Mouse (Mus musculus) forebrain, embryonic 13.5 days (tissue): ENCODE measurements at regions not wholly inside any gene's neighbourhood (a gene's known extent, or its start where the extent isn't known, plus 50 kb on each side); places are given as distances from the start of the nearest gene placed in this dataset.
"Not testable (repeated sequence)": the region's sequence is repeated elsewhere in the genome, so short reads cannot be mapped to it uniquely, and the experiment has no call there.

ENCODE experiments used
- ATAC-seq: fragments of 200-750 bp; cut with Nextera tagmentation; 2 replicates; pipeline ENCODE4 v1.8.0; 2017
- H3K27ac ChIP-seq: fragments of 300-500 bp; sonication (generic); 2 replicates; pipeline ENCODE4 v1.5.1; 2015; ENCODE audit warnings: inconsistent platforms, mild to moderate bottlenecking, moderate library complexity
- H3K27me3 ChIP-seq: fragments of 300-500 bp; sonication (generic); 2 replicates; pipeline ENCODE4 v1.6.1; 2015; ENCODE audit warnings: mild to moderate bottlenecking, inconsistent platforms
- H3K36me3 ChIP-seq: fragments of 300-500 bp; sonication (generic); 2 replicates; pipeline ENCODE4 v1.6.1; 2015; ENCODE audit warnings: mild to moderate bottlenecking, inconsistent platforms; ENCODE audit not compliant: poor library complexity, severe bottlenecking
- H3K4me1 ChIP-seq: fragments of 300-500 bp; sonication (generic); 2 replicates; pipeline ENCODE4 v1.6.1; 2015; ENCODE audit warnings: inconsistent platforms
- H3K4me2 ChIP-seq: fragments of 300-500 bp; sonication (generic); 2 replicates; pipeline ENCODE4 v1.6.1; 2015; ENCODE audit warnings: inconsistent platforms, mild to moderate bottlenecking, moderate library complexity
- H3K4me3 ChIP-seq: fragments of 300-500 bp; sonication (generic); 2 replicates; pipeline ENCODE4 v1.5.1; 2015; ENCODE audit warnings: mild to moderate bottlenecking, inconsistent platforms
- H3K9ac ChIP-seq: fragments of 300-500 bp; sonication (generic); 2 replicates; pipeline ENCODE4 v1.6.1; 2015; ENCODE audit warnings: mild to moderate bottlenecking, inconsistent platforms
- H3K9me3 ChIP-seq: fragments of 300-500 bp; sonication (generic); replicated peaks from 2 replicates; pipeline ENCODE4 v1.6.1; 2016; ENCODE audit warnings: inconsistent platforms
- WGBS: fragments of 180-500 bp; shearing (Covaris S2); methylation state at CpG from one replicate; pipeline ENCODE4 v1.1.7; 2015; 5-methylcytosine and 5-hydroxymethylcytosine counted together

DNA sequence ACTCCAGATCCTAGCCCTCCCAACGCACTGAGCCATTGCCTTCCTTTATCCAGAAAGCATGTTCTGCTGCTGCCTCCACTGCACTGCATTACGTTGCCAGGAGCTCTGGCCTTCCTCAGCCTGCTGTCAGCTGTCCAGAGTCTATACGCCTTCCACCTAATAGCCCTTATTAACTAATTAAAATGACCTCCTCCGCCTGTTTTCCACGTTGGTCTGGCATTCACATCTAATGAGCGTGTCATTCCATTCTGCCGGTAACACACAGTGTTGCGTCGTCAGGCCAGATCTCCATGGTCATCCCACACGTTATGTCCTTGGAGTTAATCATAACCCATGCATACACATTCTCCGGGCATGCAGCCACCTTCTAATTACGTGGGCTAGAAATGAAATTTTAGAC is 56.7 kb upstream of the Med4 start:
- Histone ChIP-seq H3K27me3 (no peaks in the 10 kb centered on the region), H3K4me2 (no peak overlapping the region), H3K27ac (no peak overlapping the region), H3K4me1 (peaks cover 7% of the 10 kb centered on the region), H3K9ac (no peak overlapping the region), H3K4me3 (no peak overlapping the region), H3K36me3 (no peaks in the 10 kb centered on the region), H3K9me3 (no peaks in the 10 kb centered on the region)
- peak; percentile 51; the same call in 1 of the 2 replicates for ATAC-seq
- 38% methylated on average over 12 of the region's 12 CpGs for WGBS

DNA sequence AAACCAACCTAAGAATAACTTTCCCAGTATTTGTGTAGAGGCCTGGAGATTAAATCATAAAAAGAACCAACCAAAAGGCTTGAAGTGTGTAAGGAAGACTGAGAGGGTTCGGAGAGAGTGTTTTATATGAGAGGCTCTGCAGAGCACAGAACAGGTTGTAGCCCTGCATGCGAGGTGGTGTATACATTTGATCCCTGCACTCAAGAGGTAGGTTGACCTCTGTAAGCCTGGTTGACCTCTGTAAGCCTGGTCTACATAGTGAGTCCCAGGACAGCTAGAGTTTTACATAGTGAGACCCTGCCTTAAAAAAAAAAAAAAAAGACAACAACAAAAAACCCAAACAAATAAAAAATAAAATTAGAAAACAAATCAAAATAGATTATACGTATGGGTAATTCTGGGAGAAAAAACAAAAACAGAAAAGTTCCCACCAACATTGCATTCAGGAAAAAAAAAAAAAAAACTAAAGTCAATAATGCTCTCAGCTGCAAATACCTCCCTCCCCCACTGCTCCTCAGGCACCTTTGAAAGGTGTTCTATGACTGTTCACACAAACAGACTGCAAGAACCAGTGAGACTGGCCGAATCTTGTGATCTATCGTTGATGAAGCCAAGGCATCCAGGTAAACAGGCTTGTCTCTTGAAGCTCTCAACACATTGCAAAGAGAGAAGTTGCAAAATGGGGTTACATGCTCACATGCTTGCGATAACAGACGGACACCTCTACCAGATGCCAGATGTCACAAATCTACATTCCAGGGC is 57.3 kb upstream of the Med4 start:
- H3K36me3 ChIP-seq: no peaks in the 10 kb centered on the region
- no peak overlapping the region for H3K4me3 ChIP-seq
- no peak for ATAC-seq
- H3K27ac ChIP-seq: no peak overlapping the region
- H3K27me3 ChIP-seq: no peaks in the 10 kb centered on the region
- peaks cover 7% of the 10 kb centered on the region for H3K4me1 ChIP-seq
- no peak overlapping the region for H3K9ac ChIP-seq
- H3K4me2 ChIP-seq: no peak overlapping the region
- 89% methylated on average over 7 of the region's 7 CpGs for WGBS
- H3K9me3 ChIP-seq: no peaks in the 10 kb centered on the region

DNA sequence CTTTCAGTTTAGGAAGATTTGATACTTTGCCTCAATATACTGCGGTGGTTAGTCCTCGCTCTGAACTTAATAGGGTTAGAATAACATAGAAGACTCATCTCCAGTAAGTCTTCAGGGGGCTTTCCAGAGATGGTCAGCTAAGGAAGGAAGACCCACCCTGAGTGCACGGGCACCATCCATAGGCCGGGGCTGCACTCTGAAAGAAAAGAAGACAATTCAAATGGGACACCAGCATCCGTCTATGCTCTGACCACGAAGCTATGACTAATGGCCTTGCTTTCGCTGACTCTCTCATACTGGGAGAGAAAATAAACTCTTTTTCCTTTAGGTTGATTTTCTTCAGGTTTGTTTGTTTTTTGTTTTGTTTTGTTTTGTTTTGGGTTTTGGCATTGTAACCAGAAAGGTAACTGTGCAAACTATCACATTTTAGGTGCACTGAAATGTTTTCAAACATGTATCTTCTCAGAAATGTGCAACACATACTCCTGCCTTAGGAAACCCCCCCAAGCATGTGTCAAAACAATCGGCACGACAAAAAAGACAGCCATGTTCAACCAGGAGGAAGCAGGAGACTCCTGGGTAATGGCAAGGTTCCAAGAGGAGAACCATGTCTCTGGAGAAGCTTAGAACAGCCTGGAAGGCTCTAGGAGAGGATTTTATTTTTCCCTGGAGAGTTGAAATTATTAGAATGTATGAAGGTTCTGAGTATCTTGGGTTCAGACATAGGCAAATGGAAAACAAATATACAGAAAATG is 58.4 kb upstream of the Med4 start:
- WGBS: 85% methylated on average over 9 of the region's 9 CpGs
- H3K4me2 ChIP-seq: no peak overlapping the region
- no peak overlapping the region for H3K9ac ChIP-seq
- H3K4me3 ChIP-seq: no peak overlapping the region
- H3K4me1 ChIP-seq: peaks cover 7% of the 10 kb centered on the region
- H3K27ac ChIP-seq: no peak overlapping the region
- H3K36me3 ChIP-seq: no peaks in the 10 kb centered on the region
- H3K9me3 ChIP-seq: no peaks in the 10 kb centered on the region
- H3K27me3 ChIP-seq: no peaks in the 10 kb centered on the region
- no peak for ATAC-seq

DNA sequence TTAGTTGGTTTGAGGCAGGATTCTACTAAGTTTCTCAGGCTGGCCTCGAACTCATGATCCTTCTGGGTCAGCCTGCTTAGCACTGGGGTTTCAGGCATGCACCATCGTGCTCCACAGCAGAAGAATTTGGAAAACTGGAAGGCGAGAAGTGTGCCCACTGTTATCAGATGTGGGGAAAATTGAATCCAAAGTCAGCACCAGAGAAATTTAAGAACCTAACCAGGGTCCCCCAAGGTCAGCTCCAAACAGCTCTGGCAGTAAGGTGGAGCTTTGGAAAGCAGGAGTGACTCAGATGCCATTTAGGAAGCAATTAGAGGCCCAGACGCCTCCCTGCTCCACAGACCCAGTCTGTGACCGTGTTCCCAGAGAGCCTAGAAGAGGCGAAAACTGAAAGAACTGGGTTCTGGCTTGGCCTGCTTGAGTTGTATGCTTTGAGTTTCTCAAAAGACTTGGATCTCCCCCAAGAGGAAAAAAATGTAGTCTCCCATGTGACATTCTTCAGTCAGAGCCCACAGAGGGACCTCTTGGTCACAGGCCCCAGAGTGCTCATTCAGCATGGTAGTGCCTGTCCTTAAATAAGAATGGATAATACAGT is 59.8 kb upstream of the Med4 start:
- Histone ChIP-seq H3K9me3 (no peaks in the 10 kb centered on the region), H3K27ac (no peak overlapping the region), H3K4me2 (no peak overlapping the region), H3K27me3 (no peaks in the 10 kb centered on the region), H3K4me1 (peaks cover 7% of the 10 kb centered on the region), H3K4me3 (no peak overlapping the region), H3K36me3 (no peaks in the 10 kb centered on the region), H3K9ac (no peak overlapping the region)
- no peak for ATAC-seq
- WGBS: 88% methylated on average over 6 of the region's 6 CpGs

DNA sequence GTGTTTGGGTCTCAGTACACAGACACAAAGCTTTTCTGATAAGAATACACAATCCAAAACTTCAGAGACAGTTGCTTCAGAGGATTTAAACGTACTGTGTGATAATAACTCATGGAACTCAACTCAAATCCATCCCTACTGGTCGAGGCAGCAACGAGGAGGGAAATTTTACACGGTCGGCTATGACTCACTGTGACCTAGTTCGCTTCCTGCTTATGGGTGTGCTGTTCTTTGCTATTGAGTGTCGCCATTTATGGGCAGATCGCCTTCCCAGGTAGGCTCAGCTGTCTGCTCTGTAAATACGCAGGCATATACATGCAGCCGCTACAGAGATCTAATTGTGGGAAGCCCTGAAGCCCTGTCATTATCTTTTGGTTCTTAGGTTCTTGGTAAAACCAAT is 60.7 kb upstream of the Med4 start:
- 89% methylated on average over 10 of the region's 10 CpGs for WGBS
- ATAC-seq: no peak
- no peak overlapping the region for H3K27ac ChIP-seq

DNA sequence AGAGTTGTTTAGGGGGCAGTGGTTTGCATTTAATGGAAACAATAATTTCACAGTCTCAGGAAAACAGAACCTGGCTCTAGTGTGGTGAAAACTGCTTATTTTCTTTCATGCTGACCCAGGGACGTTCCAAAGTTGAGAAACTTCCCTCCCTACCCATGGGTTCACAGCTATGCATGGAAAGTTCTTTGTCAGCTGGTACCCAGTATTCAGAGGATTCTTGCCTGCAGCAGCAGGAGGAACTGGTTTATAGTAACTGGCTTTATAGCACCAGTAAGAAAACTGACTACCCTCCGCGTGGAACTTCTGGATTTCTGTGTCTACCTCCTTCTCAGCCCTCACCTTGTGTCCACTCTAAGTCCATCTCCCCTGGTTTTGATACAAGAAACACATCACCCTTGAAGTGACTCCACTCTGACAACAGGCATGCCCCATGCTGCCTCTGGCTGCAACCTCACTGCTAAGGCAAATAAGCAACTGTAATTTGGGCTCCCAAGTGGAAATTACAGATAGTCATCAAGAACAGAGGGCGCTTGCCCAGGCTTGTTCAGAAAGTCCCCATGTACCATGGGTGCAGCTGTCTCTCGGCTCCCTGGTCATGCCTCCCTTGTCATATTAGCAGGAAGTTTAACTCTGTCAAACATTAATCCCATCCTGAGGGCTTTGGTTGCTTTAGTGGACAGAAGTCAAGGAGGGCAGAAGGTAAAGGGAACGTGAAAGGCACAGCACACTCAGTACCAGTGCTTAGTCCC is 60.6 kb upstream of the Itm2b start:
- Histone ChIP-seq H3K4me1 (no peaks in the 10 kb centered on the region), H3K36me3 (no peaks in the 10 kb centered on the region), H3K27me3 (no peaks in the 10 kb centered on the region), H3K9ac (no peak overlapping the region), H3K27ac (no peak overlapping the region), H3K9me3 (no peaks in the 10 kb centered on the region), H3K4me2 (no peak overlapping the region), H3K4me3 (no peak overlapping the region)
- WGBS: 80% methylated on average over 6 of the region's 6 CpGs
- no peak for ATAC-seq

More for the DNA sequence above, 60.7 kb upstream of the Med4 start:
- Histone ChIP-seq H3K4me1 (peaks cover 7% of the 10 kb centered on the region), H3K9ac (no peak overlapping the region), H3K4me3 (no peak overlapping the region), H3K9me3 (no peaks in the 10 kb centered on the region), H3K36me3 (no peaks in the 10 kb centered on the region), H3K4me2 (no peak overlapping the region), H3K27me3 (no peaks in the 10 kb centered on the region)

DNA sequence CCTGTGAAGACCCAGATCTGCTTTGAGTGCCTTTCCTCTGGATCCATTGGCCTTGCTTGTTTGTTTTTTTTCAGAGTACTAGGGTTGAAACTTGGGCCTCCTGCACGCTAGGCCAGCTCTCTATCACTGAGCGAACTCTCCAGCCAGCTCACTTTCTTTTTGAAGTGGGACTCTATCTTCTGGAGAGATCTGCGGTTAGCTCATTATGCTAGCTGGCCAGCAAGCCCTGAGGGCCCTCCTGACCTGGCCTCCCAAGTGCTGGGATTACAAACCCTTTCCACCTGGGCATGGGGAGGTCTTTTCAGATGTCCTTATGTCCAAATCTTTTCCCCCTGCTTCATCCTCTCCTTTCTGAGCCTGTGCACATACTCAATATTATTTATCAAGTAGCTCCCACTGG is 59.6 kb upstream of the Itm2b start:
- no peaks in the 10 kb centered on the region for H3K27me3 ChIP-seq
- WGBS: 80% methylated on average over 3 of the region's 3 CpGs
- H3K4me3 ChIP-seq: no peak overlapping the region
- no peak overlapping the region for H3K4me2 ChIP-seq
- no peaks in the 10 kb centered on the region for H3K4me1 ChIP-seq
- no peak overlapping the region for H3K9ac ChIP-seq
- no peaks in the 10 kb centered on the region for H3K9me3 ChIP-seq
- H3K36me3 ChIP-seq: no peaks in the 10 kb centered on the region
- no peak overlapping the region for H3K27ac ChIP-seq
- no peak for ATAC-seq

DNA sequence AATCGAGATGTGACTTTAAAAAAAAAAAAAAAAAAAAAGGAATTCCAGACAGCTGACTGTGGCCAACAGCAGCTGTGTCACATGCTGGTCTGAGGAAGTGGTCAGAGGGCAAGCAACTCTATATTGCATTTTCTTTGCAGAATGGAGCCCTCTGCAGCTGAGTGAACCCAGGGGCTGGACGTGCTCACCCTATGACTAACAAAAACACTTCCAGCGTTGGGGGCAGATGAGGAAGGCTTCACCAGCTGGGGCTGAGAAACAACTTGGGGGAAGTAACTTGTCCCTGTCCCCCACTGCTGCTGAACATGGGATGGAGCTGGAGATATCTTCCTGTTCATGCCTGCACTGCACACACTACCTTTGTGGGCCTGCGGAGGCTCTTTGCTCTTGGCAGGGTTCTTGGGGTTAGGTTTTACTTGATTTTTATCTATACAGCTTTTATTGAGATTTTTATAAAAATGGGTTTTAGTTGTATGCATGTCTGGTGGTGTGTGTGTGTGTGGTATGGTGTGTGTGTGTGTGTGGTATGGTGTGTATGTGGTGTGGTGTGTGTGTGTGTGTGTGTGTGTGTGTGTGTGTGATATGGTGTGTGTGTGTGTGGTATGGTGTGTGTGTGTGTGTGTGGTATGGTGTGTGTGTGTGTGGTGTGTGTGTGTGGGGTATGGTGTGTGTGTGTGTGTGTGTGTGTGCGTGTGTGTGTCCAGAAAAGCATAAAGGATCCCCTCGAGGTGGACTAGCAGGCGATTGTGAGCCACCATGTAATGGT is 57.0 kb upstream of the Itm2b start:
- no peak overlapping the region for H3K4me3 ChIP-seq
- H3K27ac ChIP-seq: no peak overlapping the region
- no peaks in the 10 kb centered on the region for H3K27me3 ChIP-seq
- H3K4me2 ChIP-seq: no peak overlapping the region
- H3K4me1 ChIP-seq: no peaks in the 10 kb centered on the region
- H3K36me3 ChIP-seq: no peaks in the 10 kb centered on the region
- no peak overlapping the region for H3K9ac ChIP-seq
- ATAC-seq: no peak
- H3K9me3 ChIP-seq: no peaks in the 10 kb centered on the region
- 78% methylated on average over 7 of the region's 7 CpGs for WGBS

DNA sequence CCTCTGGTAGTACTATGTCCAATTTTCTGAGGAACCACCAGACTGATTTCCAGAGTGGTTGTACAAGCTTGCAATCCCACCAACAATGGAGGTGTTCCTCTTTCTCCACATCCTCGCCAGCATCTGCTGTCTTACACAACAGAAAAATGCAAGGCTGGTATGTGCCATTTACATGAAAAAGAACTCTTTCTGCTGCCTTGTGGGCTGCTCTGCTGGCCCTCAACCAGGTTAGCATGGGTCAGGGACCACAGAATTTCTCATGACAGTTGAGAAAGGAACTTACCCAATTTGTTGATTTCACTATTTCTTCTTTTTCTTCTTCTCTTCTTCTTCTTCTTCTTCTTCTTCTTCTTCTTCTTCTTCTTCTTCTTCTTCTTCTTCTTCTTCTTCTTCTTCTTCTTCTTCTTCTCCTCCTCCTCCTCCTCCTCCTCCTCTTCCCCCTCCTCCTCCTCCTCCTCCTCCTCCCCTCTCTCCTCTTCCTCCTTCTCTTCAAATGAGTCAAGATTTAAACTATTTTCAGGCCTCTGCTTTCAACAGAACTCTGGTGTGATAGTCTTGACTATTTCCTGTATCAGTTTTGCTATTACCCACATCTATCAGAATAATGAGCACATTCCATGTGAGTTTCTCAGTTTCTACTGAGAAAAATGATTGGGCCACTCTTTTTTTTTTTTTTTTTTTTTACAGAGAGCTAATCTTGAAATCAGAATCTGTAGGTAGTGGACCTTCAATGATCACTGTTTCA is 56.3 kb upstream of the Itm2b start:
- H3K27me3 ChIP-seq, H3K4me1 ChIP-seq, H3K36me3 ChIP-seq, ATAC-seq, H3K4me2 ChIP-seq, H3K9me3 ChIP-seq, H3K27ac ChIP-seq, H3K9ac ChIP-seq, H3K4me3 ChIP-seq: not testable (repeated sequence)
- 47% methylated on average over 1 of the region's 1 CpGs for WGBS

DNA sequence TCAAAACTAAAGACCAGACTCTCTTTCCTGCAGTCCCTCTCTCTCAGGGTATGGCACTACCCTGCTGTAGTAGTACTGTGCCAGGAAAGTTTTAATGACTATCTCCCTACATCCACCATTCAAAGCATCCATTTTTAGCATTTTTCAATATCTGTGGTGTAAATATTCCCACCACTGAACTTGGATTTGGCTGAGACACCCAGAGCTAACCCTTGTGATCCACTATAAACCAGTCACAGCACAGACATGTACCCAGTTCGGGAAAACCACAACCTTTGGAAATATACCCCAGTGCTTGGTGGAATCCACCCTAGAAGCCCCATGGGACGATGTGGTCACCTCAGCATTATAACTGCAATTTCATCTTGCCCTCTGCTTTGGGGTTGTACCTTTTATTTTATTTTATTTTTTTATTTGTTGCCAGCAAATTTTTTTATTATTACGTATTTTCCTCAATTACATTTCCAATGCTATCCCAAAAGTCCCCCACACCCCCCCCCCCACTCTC is 54.8 kb upstream of the Itm2b start:
- no peak overlapping the region for H3K4me3 ChIP-seq
- no peaks in the 10 kb centered on the region for H3K27me3 ChIP-seq
- H3K4me1 ChIP-seq: no peaks in the 10 kb centered on the region
- no peaks in the 10 kb centered on the region for H3K9me3 ChIP-seq
- no peaks in the 10 kb centered on the region for H3K36me3 ChIP-seq
- 85% methylated on average over 3 of the region's 3 CpGs for WGBS
- H3K9ac ChIP-seq: no peak overlapping the region
- H3K4me2 ChIP-seq: no peak overlapping the region
- H3K27ac ChIP-seq: no peak overlapping the region
- ATAC-seq: no peak

DNA sequence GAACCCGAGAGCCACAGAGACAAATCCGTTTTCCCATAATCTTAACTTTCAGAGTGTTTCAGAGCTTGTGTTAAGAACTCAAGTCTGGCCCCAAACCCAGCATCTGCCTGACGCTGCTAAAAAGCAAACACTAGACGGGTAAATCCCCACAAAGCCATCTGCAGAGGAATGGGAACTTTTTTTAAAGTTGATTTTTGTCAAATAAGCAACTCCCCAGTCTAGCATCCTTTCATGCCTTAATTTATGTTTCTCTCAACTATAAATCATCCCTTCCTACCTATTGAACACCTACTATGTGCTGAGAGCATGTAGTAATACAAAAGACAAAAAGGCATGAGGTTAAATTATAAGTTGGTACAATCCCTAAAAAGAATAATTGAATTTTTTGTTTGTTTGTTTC is 50.8 kb upstream of the Itm2b start:
- no peak for ATAC-seq
- no peak overlapping the region for H3K4me3 ChIP-seq
- H3K36me3 ChIP-seq: no peaks in the 10 kb centered on the region
- WGBS: 78% methylated on average over 4 of the region's 4 CpGs
- no peak overlapping the region for H3K27ac ChIP-seq
- H3K9ac ChIP-seq: no peak overlapping the region
- no peaks in the 10 kb centered on the region for H3K27me3 ChIP-seq
- H3K9me3 ChIP-seq: no peaks in the 10 kb centered on the region
- 0 out of 2 replicates have a peak, but pooled peaks cover under 1% of the 10 kb centered on the region for H3K4me1 ChIP-seq
- no peak overlapping the region for H3K4me2 ChIP-seq
